Mouse (Mus musculus) spleen, postnatal 0 days (tissue): ENCODE measurements around the gene Tdrkh. TPM values are rescaled to one million over a fixed set of nuclear protein-coding genes. Genes with fewer than 3 reads are reported as not detected.

ENCODE experiments used
- polyA plus RNA-seq: library from polyadenylated mRNA; unstranded; fragments of >200 nt; fragmentation: Nextera tagmentation; extraction: Ambion mirVana; gene quantifications from 2 replicates; pipeline ENCODE4 v1.2.1, GENCODE M21; 2015

The Tdrkh gene
- polyA plus RNA-seq, result 3.7 and 4.8 TPM in 2 replicates

GRCm38 (mm10) chr3:94413031-94413679 lies at the start of gene Tdrkh:
Gene Tdrkh, plus strand, starts transcription at chr3:94413273.

GRCm38 (mm10) chr3:94372641-94373040 lies 40.4 kb upstream of the Tdrkh start, which contains the start of gene Rorc:
Gene Rorc, plus strand, starts transcription at chr3:94372794.

DNA sequence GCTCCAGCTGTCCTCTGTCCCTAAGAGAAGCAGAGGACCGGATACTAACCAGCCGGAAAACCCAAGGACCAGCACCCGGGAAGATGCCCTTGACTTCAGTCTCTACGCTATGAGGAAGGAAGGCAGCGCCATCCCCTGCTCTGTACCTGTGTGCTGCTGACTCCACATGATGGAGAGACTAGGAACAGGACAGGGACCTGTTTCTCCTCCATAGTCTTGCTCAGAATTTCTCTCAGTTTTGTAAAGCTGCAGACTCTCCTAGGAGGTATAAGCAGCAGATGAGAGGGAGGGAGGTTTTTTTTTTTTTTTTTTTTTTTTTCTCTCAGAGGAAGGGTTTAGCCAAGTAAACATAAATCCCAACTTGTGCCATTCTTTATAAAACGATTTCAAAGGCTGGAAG lies 14.9 kb upstream of the Tdrkh start, which contains the start of gene Lingo4:
Gene Lingo4, plus strand, starts transcription at position 301 of the 400 bp plus-strand sequence.

GRCm38 (mm10) chr3:94442951-94443596 lies 30.0 kb downstream of the Tdrkh start, which contains the start of gene Mrpl9:
Gene Mrpl9, plus strand, starts transcription at chr3:94443318.

GRCm38 (mm10) chr3:94443597-94443964 lies 30.5 kb downstream of the Tdrkh start, which contains the start of gene Oaz3:
Gene Oaz3, minus strand, starts transcription at chr3:94443915.

GRCm38 (mm10) chr3:94477981-94478422 lies 64.9 kb downstream of the Tdrkh start, which contains the start of gene Celf3:
Gene Celf3, plus strand, starts transcription at chr3:94478295.

GRCm38 (mm10) chr3:94480291-94480884 lies 67.3 kb downstream of the Tdrkh start, which contains the start of gene Riiad1:
Gene Riiad1, minus strand, starts transcription at chr3:94480341.

Other genes with a start within 250 kb of the Tdrkh start
- not detected in 2 replicates for gene Gm10696, start 235.1 kb upstream of the Tdrkh start, polyA plus RNA-seq
- gene Gm5286, start 216.6 kb upstream of the Tdrkh start, polyA plus RNA-seq, result not detected in 2 replicates
- not detected in 2 replicates for gene Gm4778, start 149.2 kb upstream of the Tdrkh start, polyA plus RNA-seq
- gene Them4, start 103.2 kb upstream of the Tdrkh start, polyA plus RNA-seq, result 3.1 TPM in 2 replicates
- not detected in 2 replicates for gene Them5, start 71.2 kb upstream of the Tdrkh start, polyA plus RNA-seq
- gene C2cd4d, start 50.8 kb upstream of the Tdrkh start, polyA plus RNA-seq, result 0.08 and 0.52 TPM in 2 replicates
- 0.61 and 0.90 TPM in 2 replicates for gene Rorc, start 40.5 kb upstream of the Tdrkh start, polyA plus RNA-seq
- 0.37 and 0.92 TPM in 2 replicates for gene Lingo4, start 14.8 kb upstream of the Tdrkh start, polyA plus RNA-seq
- 42.2 and 42.7 TPM in 2 replicates for gene Mrpl9, start 30.0 kb downstream of the Tdrkh start, polyA plus RNA-seq
- 0.31 and 0.35 TPM in 2 replicates for gene Oaz3, start 30.6 kb downstream of the Tdrkh start, polyA plus RNA-seq
- gene Celf3, start 65.0 kb downstream of the Tdrkh start, polyA plus RNA-seq, result 0.98 and 1.0 TPM in 2 replicates
- 0.40 and 1.5 TPM in 2 replicates for gene Riiad1, start 67.1 kb downstream of the Tdrkh start, polyA plus RNA-seq
- 17.0 and 19.4 TPM in 2 replicates for gene Snx27, start 169.4 kb downstream of the Tdrkh start, polyA plus RNA-seq
- gene Gm10972, start 229.8 kb downstream of the Tdrkh start, polyA plus RNA-seq, result not detected in 2 replicates
- gene Tuft1, start 245.6 kb downstream of the Tdrkh start, polyA plus RNA-seq, result 2.7 and 3.2 TPM in 2 replicates